8 mouse cellular contexts compared by ENCODE assay signal in genomic region chrX:36599656-36600055, GRCm38 (mm10). TPM values are rescaled to one million over a fixed set of nuclear protein-coding genes. Genes with fewer than 3 reads are reported as not detected.
DNase-seq lines count a peak whose midpoint lies in the region; ATAC-seq and TF ChIP-seq lines count a peak whose summit lies in the region.

No protein-coding gene starts in this region.

- peak overlapping the region; percentile 62 for H3K4me2 ChIP-seq in lung, embryonic 14.5 days
- H3K4me2 ChIP-seq in intestine, embryonic 16.5 days (ENCODE audit: low read depth, low read length) = peak overlapping the region; percentile 56
- peak overlapping the region; percentile 65 for H3K4me2 ChIP-seq in neural tube, embryonic 13.5 days

- intact Hi-C loops in gastrocnemius, postnatal 14 days (cut with DNase I; ENCODE audit: low total_unique reads) = no loop called here

- H3K27me3 ChIP-seq in lung, embryonic 14.5 days (ENCODE audit: insufficient read depth, low read length) = no peaks in the 10 kb centered on the region
- H3K27me3 ChIP-seq in embryonic facial prominence, embryonic 10.5 days (replicated peaks; ENCODE audit: low read depth, poor library complexity, severe bottlenecking) = no peaks in the 10 kb centered on the region
- no peaks in the 10 kb centered on the region for H3K27me3 ChIP-seq in intestine, embryonic 16.5 days (replicated peaks; ENCODE audit: control insufficient read depth, insufficient read depth, low read length)
- no peaks in the 10 kb centered on the region for H3K27me3 ChIP-seq in neural tube, embryonic 13.5 days

- DNase-seq in lung, embryonic 14.5 days = peak; percentile 9
- DNase-seq in lung, adult 18-20 months = no peak
- DNase-seq in embryonic facial prominence, embryonic 10.5 days (ENCODE audit: low spot score) = peak; percentile 64
- no peak for DNase-seq in gastrocnemius, postnatal 14 days
- DNase-seq in layer of hippocampus, adult 11-12 months (ENCODE audit: low spot score) = no peak
- DNase-seq in adrenal gland, postnatal 36 days = no peak

- no peaks in the 10 kb centered on the region for H3K9me3 ChIP-seq in lung, embryonic 14.5 days (ENCODE audit: low read depth, low read length)
- peaks cover 6% of the 10 kb centered on the region; the same call in 1 of the 2 replicates for H3K9me3 ChIP-seq in embryonic facial prominence, embryonic 10.5 days
- H3K9me3 ChIP-seq in intestine, embryonic 16.5 days (ENCODE audit: control insufficient read depth, low read length) = no peaks in the 10 kb centered on the region
- no peaks in the 10 kb centered on the region for H3K9me3 ChIP-seq in neural tube, embryonic 13.5 days

- ATAC-seq in lung, embryonic 14.5 days (ENCODE audit: insufficient read depth) = no peak
- no peak for ATAC-seq in intestine, embryonic 16.5 days
- ATAC-seq in neural tube, embryonic 13.5 days (ENCODE audit: low read depth) = no peak

- WGBS in lung, embryonic 14.5 days = 41% methylated on average over 3 of the region's 3 CpGs
- WGBS in embryonic facial prominence, embryonic 10.5 days = 37% methylated on average over 3 of the region's 3 CpGs
- WGBS in intestine, embryonic 16.5 days = 45% methylated on average over 3 of the region's 3 CpGs
- 47% methylated on average over 3 of the region's 3 CpGs for WGBS in neural tube, embryonic 13.5 days

- peaks cover 15% of the 10 kb centered on the region; the same call in 1 of the 2 replicates for H3K36me3 ChIP-seq in lung, embryonic 14.5 days (ENCODE audit: insufficient read depth)
- H3K36me3 ChIP-seq in embryonic facial prominence, embryonic 10.5 days (replicated peaks) = peaks cover 34% of the 10 kb centered on the region
- no peaks in the 10 kb centered on the region for H3K36me3 ChIP-seq in intestine, embryonic 16.5 days (ENCODE audit: control insufficient read depth, insufficient read depth, low read length)
- H3K36me3 ChIP-seq in neural tube, embryonic 13.5 days = peaks cover 18% of the 10 kb centered on the region

- H3K4me3 ChIP-seq in lung, embryonic 14.5 days (ENCODE audit: low read depth, low read length) = peak overlapping the region; percentile 60
- peak overlapping the region; percentile 76 for H3K4me3 ChIP-seq in embryonic facial prominence, embryonic 10.5 days
- peak overlapping the region; percentile 70 for H3K4me3 ChIP-seq in intestine, embryonic 16.5 days (ENCODE audit: low read length)
- H3K4me3 ChIP-seq in neural tube, embryonic 13.5 days = peak overlapping the region; percentile 65

- no peak overlapping the region for H3K27ac ChIP-seq in lung, embryonic 14.5 days (ENCODE audit: low read depth)
- peak overlapping the region; percentile 95 for H3K27ac ChIP-seq in embryonic facial prominence, embryonic 10.5 days (replicated peaks)
- no peak overlapping the region for H3K27ac ChIP-seq in intestine, embryonic 16.5 days (ENCODE audit: low read length)
- peak overlapping the region; percentile 89; the same call in 1 of the 2 replicates for H3K27ac ChIP-seq in neural tube, embryonic 13.5 days (replicated peaks)

- no peaks in the 10 kb centered on the region for H3K4me1 ChIP-seq in lung, embryonic 14.5 days (ENCODE audit: insufficient read depth)
- peaks cover 3% of the 10 kb centered on the region; the same call in 1 of the 2 replicates for H3K4me1 ChIP-seq in embryonic facial prominence, embryonic 10.5 days
- H3K4me1 ChIP-seq in intestine, embryonic 16.5 days (ENCODE audit: control insufficient read depth, insufficient read depth, low read length) = peaks cover 3% of the 10 kb centered on the region; the same call in 1 of the 2 replicates
- H3K4me1 ChIP-seq in neural tube, embryonic 13.5 days (replicated peaks) = peaks cover 20% of the 10 kb centered on the region

- TF ChIP-seq CTCF in lung, embryonic 14.5 days (IDR thresholded peaks at IDR 0.05; ENCODE audit: low read depth) = no peak

- H3K9ac ChIP-seq in lung, embryonic 14.5 days = peak overlapping the region; percentile 77
- H3K9ac ChIP-seq in intestine, embryonic 16.5 days (ENCODE audit: low read depth, low read length) = no peak overlapping the region
- H3K9ac ChIP-seq in neural tube, embryonic 13.5 days = peak overlapping the region; percentile 87

RNA-seq across cellular contexts. Expression of gene Pgrmc1, which starts 1.6 kb away (rescaled TPM):
- polyA plus RNA-seq in lung, embryonic 14.5 days (2014; fragmentation: Nextera tagmentation; extraction: Ambion mirVana) = 219 and 240 TPM in 2 replicates
- polyA plus RNA-seq in embryonic facial prominence, embryonic 10.5 days (2016; fragmentation: Nextera tagmentation; extraction: Ambion mirVana) = 328 and 337 TPM in 2 replicates
- 210 and 219 TPM in 2 replicates for polyA plus RNA-seq in intestine, embryonic 16.5 days (2015; fragmentation: Nextera tagmentation; extraction: Ambion mirVana)
- polyA plus RNA-seq in neural tube, embryonic 13.5 days (2015; fragmentation: Nextera tagmentation; extraction: Ambion mirVana) = 503 and 515 TPM in 2 replicates
- 10 to 100 TPM; 17.3 to 19.0 TPM for total RNA-seq in gastrocnemius, postnatal 14 days (2021)
- total RNA-seq in adrenal gland, postnatal 36 days (2021) = 100 to 1,000 TPM; 444 to 539 TPM

RNA-seq across cellular contexts. Expression of gene Akap17b, which starts 45.5 kb away (rescaled TPM):
- polyA plus RNA-seq in lung, embryonic 14.5 days (2014; fragmentation: Nextera tagmentation; extraction: Ambion mirVana) = 3.1 TPM in 2 replicates
- 2.7 and 2.9 TPM in 2 replicates for polyA plus RNA-seq in embryonic facial prominence, embryonic 10.5 days (2016; fragmentation: Nextera tagmentation; extraction: Ambion mirVana)
- 1.9 and 2.1 TPM in 2 replicates for polyA plus RNA-seq in intestine, embryonic 16.5 days (2015; fragmentation: Nextera tagmentation; extraction: Ambion mirVana)
- 4.7 and 5.2 TPM in 2 replicates for polyA plus RNA-seq in neural tube, embryonic 13.5 days (2015; fragmentation: Nextera tagmentation; extraction: Ambion mirVana)
- total RNA-seq in gastrocnemius, postnatal 14 days (2021) = 1 to 10 TPM; 1.4 to 1.6 TPM
- total RNA-seq in adrenal gland, postnatal 36 days (2021) = 1 to 10 TPM; 5.1 to 8.2 TPM

Comparison
In these comparisons a context has a peak if more than half of its experiments do, and no peak if none do; other contexts are left out.
1. DNase-seq: peak in lung, embryonic 14.5 days (single experiment) and embryonic facial prominence, embryonic 10.5 days (single experiment); none in lung, adult 18-20 months (0 of 2), gastrocnemius, postnatal 14 days (single experiment), layer of hippocampus, adult 11-12 months (single experiment) and adrenal gland, postnatal 36 days (0 of 2).
2. H3K27ac ChIP-seq: peak in embryonic facial prominence, embryonic 10.5 days (single experiment) and neural tube, embryonic 13.5 days (single experiment); none in lung, embryonic 14.5 days (single experiment) and intestine, embryonic 16.5 days (single experiment).
3. Peak in every context shown above with its lines, with median percentiles within 50 percentile points of each other: H3K4me2 ChIP-seq and H3K4me3 ChIP-seq.